Mouse (Mus musculus) liver, embryonic 14.5 days (tissue): ENCODE data around the gene Prkab2. TPM values are rescaled to one million over a fixed set of nuclear protein-coding genes. Genes with fewer than 3 reads are reported as not detected.

Experiments
- ATAC-seq: fragments of 200-750 bp; cut with Nextera tagmentation; 2 replicates; pipeline ENCODE4 v1.8.0; 2017; ENCODE audit warnings: moderate number of reproducible peaks, mild to moderate bottlenecking, moderate library complexity; ENCODE audit not compliant: insufficient read depth
- DNase-seq, 3 experiments: peaks; one replicate each; pipeline ENCODE4 v3.0.0-alpha.2; 2012 to 2013; ENCODE audit warnings: low read depth in 3 of 3, low spot score in 3 of 3
- H3K27ac ChIP-seq: fragments of 300-500 bp; sonication (generic); 2 replicates; pipeline ENCODE4 v1.5.1; 2014; ENCODE audit warnings: moderate library complexity, mild to moderate bottlenecking, control low read depth, inconsistent platforms
- H3K27me3 ChIP-seq: fragments of 300-500 bp; sonication (generic); 2 replicates; pipeline ENCODE4 v1.6.1; 2014; ENCODE audit warnings: mild to moderate bottlenecking, low read length, moderate library complexity; ENCODE audit not compliant: control insufficient read depth, insufficient read depth
- H3K36me3 ChIP-seq: fragments of 300-500 bp; sonication (generic); replicated peaks from 2 replicates; pipeline ENCODE4 v1.6.1; 2014; ENCODE audit warnings: low read depth; ENCODE audit not compliant: control insufficient read depth, insufficient read depth
- H3K4me1 ChIP-seq, 2 experiments: fragments of 200-500 bp in 1 of 2; fragments of 300-500 bp in 1 of 2; sonication (generic) in 1 of 2; replicated peaks; 2 replicates each; pipeline ENCODE4 v1.6.1; 2012 to 2014; ENCODE audit warnings: antibody characterized with exemption in 1 of 2, inconsistent platforms in 1 of 2, low read length in 1 of 2; ENCODE audit not compliant: control insufficient read depth in 2 of 2, insufficient read depth in 2 of 2
- H3K4me2 ChIP-seq: fragments of 300-500 bp; sonication (generic); 2 replicates; pipeline ENCODE4 v1.6.1; 2014; ENCODE audit warnings: low read depth, mild to moderate bottlenecking, control low read depth, moderate library complexity
- H3K4me3 ChIP-seq, 2 experiments: fragments of 200-500 bp in 1 of 2; fragments of 300-500 bp in 1 of 2; sonication (generic) in 1 of 2; 2 replicates each; pipeline ENCODE4 v1.5.1; 2012 to 2014; ENCODE audit warnings: low read depth in 2 of 2, low read length in 2 of 2, mild to moderate bottlenecking in 2 of 2, control low read depth in 1 of 2, inconsistent platforms in 1 of 2, moderate library complexity in 1 of 2; ENCODE audit not compliant: insufficient read depth in 1 of 2
- H3K9ac ChIP-seq: fragments of 300-500 bp; sonication (generic); replicated peaks from 2 replicates; pipeline ENCODE4 v1.6.1; 2014; ENCODE audit warnings: mild to moderate bottlenecking, control low read depth, moderate library complexity
- H3K9me3 ChIP-seq: fragments of 300-500 bp; sonication (generic); 2 replicates; pipeline ENCODE4 v1.6.1; 2016; ENCODE audit warnings: low read length, mixed read lengths; ENCODE audit not compliant: control insufficient read depth
- CTCF ChIP-seq: IDR thresholded peaks from 2 replicates; pipeline ENCODE4 v1.5.1; 2016; ENCODE audit warnings: antibody characterized with exemption, low read depth, control low read depth
- EP300 ChIP-seq: IDR thresholded peaks from 2 replicates; pipeline ENCODE4 v1.6.1; 2016; ENCODE audit warnings: antibody characterized with exemption, low read depth
- WGBS: fragments of 180-500 bp; shearing (Covaris S2); extraction: QIAGEN DNeasy Blood & Tissue Kit; methylation state at CpG from one replicate; pipeline ENCODE4 v1.1.7; 2014; ENCODE audit not compliant: insufficient replicate concordance; 5-methylcytosine and 5-hydroxymethylcytosine counted together
- polyA plus RNA-seq, 2 experiments: library from polyadenylated mRNA; depleted of rRNA in 1 of 2; stranded (reverse) in 1 of 2; unstranded in 1 of 2; fragments of >200 nt; fragmentation: Nextera tagmentation in 1 of 2; extraction: Ambion mirVana in 1 of 2; gene quantifications; 2 replicates each; pipeline versions ENCODE4 v1.2.1 to v1.2.3; 2012 to 2014

Prkab2 gene
- polyA plus RNA-seq (2012; rRNA removed) (1.6 and 2.1 TPM in 2 replicates), polyA plus RNA-seq (2014; fragmentation: Nextera tagmentation; extraction: Ambion mirVana) (1.1 and 1.3 TPM in 2 replicates)

- DNase-seq (peak; percentile 90 to 91 (median 91)), ATAC-seq (peak; percentile 97)
- 3% methylated on average over 50 of the region's 51 CpGs for WGBS
- no peak within 1 kb of the TSS; the same call in 1 of the 2 replicates for H3K27ac ChIP-seq
- H3K9ac ChIP-seq = peak within 1 kb of the TSS; percentile 69
- peak within 1 kb of the TSS; percentile 71 to 84 for H3K4me3 ChIP-seq
- H3K27me3 ChIP-seq = no peaks in the 10 kb centered on the region
- H3K36me3 ChIP-seq = no peaks in the 10 kb centered on the region
- peaks cover 3 to 17% of the 10 kb centered on the region in 2 experiments; a peak in 3 of 4 replicates for H3K4me1 ChIP-seq
- TF ChIP-seq CTCF (no peak), EP300 (no peak; the same call in 1 of the 2 replicates)
- H3K9me3 ChIP-seq = no peaks in the 10 kb centered on the region
- H3K4me2 ChIP-seq = peak within 1 kb of the TSS; percentile 85
Measured at GRCm38 (mm10) chr3:97657655-97658411, at the start of gene Prkab2. Gene Prkab2 (plus strand): TSS chr3:97658193.

- TF ChIP-seq CTCF = peak; percentile 84
- no peak for TF ChIP-seq EP300
- H3K9me3 ChIP-seq = no peaks in the 10 kb centered on the region
- H3K4me3 ChIP-seq = peak overlapping the region; percentile 75 to 87
- H3K9ac ChIP-seq = peak overlapping the region; percentile 90
- DNase-seq = peak; percentile 35 to 56 (median 47)
- peak; percentile 40 for ATAC-seq
- H3K4me1 ChIP-seq = peaks cover 8 to 17% of the 10 kb centered on the region in 2 experiments
- H3K4me2 ChIP-seq = peak overlapping the region; percentile 87
- H3K27ac ChIP-seq = peak overlapping the region; percentile 66
- 2% methylated on average over 20 of the region's 20 CpGs for WGBS
- H3K36me3 ChIP-seq = no peaks in the 10 kb centered on the region
- no peaks in the 10 kb centered on the region for H3K27me3 ChIP-seq
Measured at GRCm38 (mm10) chr3:97609201-97609844, 48.7 kb upstream of the Prkab2 start.

GRCm38 (mm10) chr3:97609845-97610410, 48.1 kb upstream of the Prkab2 start, which contains the start of gene Chd1l:
Gene Chd1l (minus strand): TSS chr3:97610203.
- no peaks in the 10 kb centered on the region for H3K36me3 ChIP-seq
- H3K9ac ChIP-seq = peak within 1 kb of the TSS; percentile 90
- ATAC-seq = peak; percentile 94
- peaks cover 8 to 19% of the 10 kb centered on the region in 2 experiments for H3K4me1 ChIP-seq
- peak within 1 kb of the TSS; percentile 87 for H3K4me2 ChIP-seq
- peak within 1 kb of the TSS; percentile 75 to 87 for H3K4me3 ChIP-seq
- no peaks in the 10 kb centered on the region for H3K27me3 ChIP-seq
- peak within 1 kb of the TSS; percentile 66 for H3K27ac ChIP-seq
- TF ChIP-seq CTCF (peak; percentile 93), EP300 (no peak)
- under 1% methylated on average over 56 of the region's 56 CpGs for WGBS
- H3K9me3 ChIP-seq = no peaks in the 10 kb centered on the region
- peak; percentile 78 to 83 (median 80) for DNase-seq

GRCm38 (mm10) chr3:97611021-97611420, 47.0 kb upstream of the Prkab2 start:
- 77% methylated on average over 6 of the region's 6 CpGs for WGBS
- H3K36me3 ChIP-seq = no peaks in the 10 kb centered on the region
- DNase-seq (no peak), ATAC-seq (no peak)
- no peak overlapping the region for H3K4me3 ChIP-seq
- no peaks in the 10 kb centered on the region for H3K27me3 ChIP-seq
- TF ChIP-seq EP300 = no peak
- no peak overlapping the region for H3K9ac ChIP-seq
- H3K27ac ChIP-seq = no peak overlapping the region
- H3K4me1 ChIP-seq = peaks cover 8 to 19% of the 10 kb centered on the region in 2 experiments
- H3K9me3 ChIP-seq = no peaks in the 10 kb centered on the region
- H3K4me2 ChIP-seq = no peak overlapping the region

- no peak overlapping the region for H3K27ac ChIP-seq
- DNase-seq = no peak
Measured at GRCm38 (mm10) chr3:97615154-97615553, 42.8 kb upstream of the Prkab2 start.

More at GRCm38 (mm10) chr3:97615154-97615553, 42.8 kb upstream of the Prkab2 start:
- H3K36me3 ChIP-seq = no peaks in the 10 kb centered on the region
- TF ChIP-seq CTCF (no peak), EP300 (no peak)
- H3K9ac ChIP-seq = no peak overlapping the region
- H3K4me3 ChIP-seq = no peak overlapping the region
- 28% methylated on average over 1 of the region's 1 CpGs for WGBS
- H3K4me2 ChIP-seq = no peak overlapping the region
- no peaks in the 10 kb centered on the region for H3K27me3 ChIP-seq
- H3K4me1 ChIP-seq = peaks cover 5 to 13% of the 10 kb centered on the region in 2 experiments
- ATAC-seq = no peak
- no peaks in the 10 kb centered on the region for H3K9me3 ChIP-seq
